Mouse (Mus musculus): ENCODE results near the gene Zranb1. TPM values are rescaled to one million over a fixed set of nuclear protein-coding genes. Genes with fewer than 3 reads are reported as not detected.

The Zranb1 gene
- total RNA-seq, 2 experiments from 2014 or later: 29.7 to 35.5 TPM

DNA sequence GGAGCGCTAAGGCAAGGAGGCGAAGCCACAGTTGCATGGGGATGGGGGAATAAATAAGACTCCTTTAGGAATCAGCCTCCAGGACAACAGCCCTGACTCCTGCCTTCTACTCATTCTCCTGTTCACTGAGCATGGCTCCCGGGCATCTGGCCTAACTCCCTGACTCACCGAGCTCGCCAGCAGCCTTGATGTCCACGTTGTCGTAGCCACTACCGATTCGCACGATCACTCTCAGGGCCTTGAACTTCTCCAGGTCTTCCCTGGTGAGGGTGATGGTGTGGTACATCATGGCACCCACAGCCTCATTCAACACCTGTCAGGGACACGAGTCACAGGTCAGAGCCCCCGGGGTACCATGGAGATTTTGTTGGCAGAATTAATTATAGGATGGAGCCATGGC, 67.7 kb downstream of the Zranb1 start:
- DNase-seq (ENCODE audit: low spot score in 2 of 2): no peak

DNA sequence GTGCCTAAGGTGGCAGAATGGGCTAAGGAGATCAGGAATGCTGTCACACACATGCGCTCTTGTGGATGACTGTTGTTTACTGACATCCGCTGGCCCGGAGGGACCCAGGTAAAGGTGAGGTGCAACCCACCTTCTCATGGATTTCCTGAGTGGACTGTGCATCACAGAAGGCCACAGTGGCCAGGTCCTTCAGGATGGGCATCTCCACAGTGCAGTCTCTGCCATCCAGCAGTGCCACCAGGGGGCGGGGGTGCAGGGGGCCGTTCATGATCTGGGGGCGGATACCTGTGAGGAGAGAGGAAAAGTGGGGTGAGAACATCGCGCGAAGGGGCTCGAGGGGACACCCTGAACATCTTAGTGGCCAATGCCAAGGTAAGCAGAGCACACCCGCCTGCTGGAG, 68.1 kb downstream of the Zranb1 start:
- DNase-seq (ENCODE audit: low spot score in 2 of 2): no peak

DNA sequence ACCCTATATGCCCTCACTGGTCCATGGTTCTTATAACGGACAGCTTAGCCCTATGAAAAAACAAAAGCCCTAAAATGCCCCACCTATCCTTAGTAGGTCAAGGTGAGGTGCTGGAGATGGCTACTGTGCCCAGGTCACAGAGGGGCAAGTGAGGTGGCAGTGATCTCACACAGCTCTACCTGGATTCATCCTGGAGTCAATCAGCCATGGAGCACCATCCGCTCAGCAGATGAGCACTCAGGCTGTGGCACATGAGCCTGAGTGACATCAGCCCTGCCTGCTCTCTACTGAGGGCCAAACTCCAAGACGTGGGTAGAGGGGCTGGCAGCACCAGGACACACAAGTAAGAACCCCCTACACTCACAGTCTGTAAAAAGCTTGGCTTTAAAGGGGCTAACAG, 70.4 kb downstream of the Zranb1 start:
- DNase-seq (ENCODE audit: low spot score in 2 of 2): peak in 1 of 2 experiments; percentile 5

DNA sequence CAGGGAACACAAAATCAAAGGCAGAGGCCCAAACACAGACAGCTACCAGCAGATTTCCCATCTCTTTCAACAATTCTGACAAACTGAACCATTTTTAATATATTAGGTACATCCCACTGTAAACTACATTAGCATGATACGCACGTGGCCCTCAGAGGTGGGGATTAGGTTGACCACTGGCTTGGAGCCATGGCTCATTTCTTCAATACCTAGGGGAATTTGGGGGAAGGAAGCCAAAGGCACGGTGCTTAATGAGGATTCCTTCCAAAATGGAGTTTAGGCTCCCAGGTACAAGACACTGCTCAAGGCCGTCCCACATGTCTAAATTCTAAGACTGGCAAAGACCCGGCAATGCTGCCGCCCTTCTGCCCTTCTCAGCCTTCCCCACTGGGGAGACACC, 71.3 kb downstream of the Zranb1 start:
- no peak for DNase-seq (ENCODE audit: low spot score in 2 of 2)

DNA sequence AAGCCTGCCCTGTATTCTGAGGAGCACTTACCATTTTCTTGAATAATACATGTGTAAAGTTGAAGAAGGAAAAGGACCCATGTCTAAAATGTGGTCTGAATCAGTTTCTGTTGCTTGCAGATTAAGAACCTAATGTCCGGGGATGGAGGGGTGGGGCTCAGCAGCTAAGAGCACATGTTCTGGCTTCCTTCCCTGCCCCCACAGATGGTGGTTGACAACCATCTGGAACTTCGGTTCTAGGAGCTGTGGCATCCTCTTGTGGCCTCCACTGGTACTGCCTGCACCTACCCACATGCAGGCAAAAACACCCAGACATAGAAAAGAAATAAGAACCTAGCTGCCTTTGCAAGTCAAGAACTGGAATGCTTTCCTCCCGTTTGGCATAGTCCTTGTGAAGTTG, 72.5 kb downstream of the Zranb1 start:
- peak; percentile 62 to 84 for DNase-seq (ENCODE audit: low spot score in 2 of 2)

DNA sequence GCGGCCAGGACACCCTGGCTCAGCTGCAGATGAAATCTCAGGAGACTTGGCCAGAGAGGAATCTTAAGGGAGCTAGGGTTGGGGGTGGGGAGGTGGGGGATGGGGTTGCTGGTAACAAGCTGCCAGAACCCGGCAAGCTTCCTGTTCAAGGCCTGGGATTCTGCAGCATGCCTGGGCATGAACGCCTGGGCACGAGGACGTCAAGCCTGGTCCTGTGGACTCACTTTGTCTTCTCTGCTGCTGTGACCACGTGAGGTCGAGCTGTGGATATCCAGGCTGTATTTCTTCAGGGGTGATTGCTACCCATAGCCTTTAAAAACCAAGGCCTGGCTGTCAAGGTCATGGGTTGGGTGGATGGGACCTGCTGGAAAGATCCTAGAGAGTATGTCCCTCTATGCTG, 74.8 kb downstream of the Zranb1 start:
- DNase-seq (ENCODE audit: low spot score in 2 of 2): no peak

DNA sequence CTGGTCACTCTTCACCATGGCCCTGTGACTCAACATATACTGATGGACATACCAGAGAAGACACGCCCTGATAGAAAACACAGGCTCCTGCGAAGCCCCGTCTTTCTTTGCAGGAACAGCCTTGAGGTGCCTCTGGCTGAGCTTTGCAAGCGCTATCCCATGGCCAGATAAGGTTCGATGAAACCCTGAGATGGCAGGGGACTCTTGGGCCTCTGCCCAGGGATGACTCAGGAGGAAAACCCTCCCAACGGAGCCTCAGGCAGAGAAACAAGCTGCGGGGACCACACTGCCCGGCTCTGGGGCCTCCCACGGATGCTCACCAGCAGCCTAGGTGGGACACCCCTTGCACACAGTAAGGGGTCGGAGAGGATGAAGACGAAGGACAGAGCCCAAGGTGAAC, 76.4 kb downstream of the Zranb1 start:
- no peak for DNase-seq (ENCODE audit: low spot score in 2 of 2)

DNA sequence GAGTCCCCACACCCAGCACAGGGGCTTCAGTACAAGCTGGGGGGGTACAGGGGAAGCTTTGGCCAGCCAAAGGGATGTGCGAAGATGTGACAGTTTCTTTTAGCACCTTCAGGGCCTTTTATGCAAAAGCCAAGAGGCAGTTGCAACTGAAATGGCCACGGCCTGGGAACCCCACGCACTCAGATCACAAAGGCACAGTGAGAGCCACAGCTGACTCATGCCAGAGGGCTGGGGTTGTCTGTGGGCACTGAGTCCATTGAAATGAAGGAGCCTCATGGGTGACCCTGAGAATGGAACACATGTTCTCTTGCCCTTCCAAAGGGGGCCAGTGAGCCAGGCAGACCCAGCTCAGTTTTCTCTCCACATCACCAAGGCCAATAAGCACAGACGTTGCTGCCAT, 77.7 kb downstream of the Zranb1 start:
- DNase-seq (ENCODE audit: low spot score in 2 of 2): no peak

DNA sequence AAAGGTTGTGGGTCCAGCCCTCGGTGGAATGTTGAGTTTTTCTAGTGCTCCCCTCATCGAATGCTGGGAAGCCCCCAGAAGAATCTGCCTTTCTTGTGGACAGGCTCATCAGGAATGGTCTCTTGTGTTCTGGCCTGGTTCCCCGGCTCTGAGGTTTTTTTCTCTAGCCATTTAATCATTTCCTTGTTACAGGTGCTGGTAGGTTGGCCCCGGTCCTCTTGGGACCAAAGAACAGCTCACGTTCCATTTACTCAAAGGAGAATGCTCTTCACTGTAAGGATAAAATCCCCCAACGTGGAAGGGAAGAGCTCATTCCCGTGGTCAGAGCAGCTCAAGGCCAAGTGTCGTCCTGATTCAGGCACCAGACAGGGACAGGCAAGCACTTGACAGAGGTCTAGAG, 78.7 kb downstream of the Zranb1 start:
- no peak for DNase-seq (ENCODE audit: low spot score in 2 of 2)

DNA sequence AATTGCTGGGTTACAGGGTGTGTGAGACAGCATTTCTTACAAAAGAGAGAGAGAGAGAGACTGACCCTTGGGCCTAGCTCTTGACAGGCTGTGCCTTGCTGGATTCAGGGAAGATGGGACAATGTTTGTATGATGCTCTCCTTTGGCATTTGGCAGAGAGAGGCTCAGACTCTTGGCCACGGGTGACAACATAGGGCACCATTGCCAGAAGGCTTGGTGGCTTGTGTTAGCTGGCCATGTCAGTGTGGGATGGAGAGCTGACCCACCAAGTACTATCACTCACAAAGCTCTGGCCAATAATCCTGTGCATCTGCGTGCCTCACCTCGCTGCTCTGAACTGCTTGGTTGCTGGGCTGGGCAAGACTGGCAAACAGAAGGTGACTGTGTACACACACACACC, 79.5 kb downstream of the Zranb1 start:
- DNase-seq (ENCODE audit: low spot score in 2 of 2): no peak

DNA sequence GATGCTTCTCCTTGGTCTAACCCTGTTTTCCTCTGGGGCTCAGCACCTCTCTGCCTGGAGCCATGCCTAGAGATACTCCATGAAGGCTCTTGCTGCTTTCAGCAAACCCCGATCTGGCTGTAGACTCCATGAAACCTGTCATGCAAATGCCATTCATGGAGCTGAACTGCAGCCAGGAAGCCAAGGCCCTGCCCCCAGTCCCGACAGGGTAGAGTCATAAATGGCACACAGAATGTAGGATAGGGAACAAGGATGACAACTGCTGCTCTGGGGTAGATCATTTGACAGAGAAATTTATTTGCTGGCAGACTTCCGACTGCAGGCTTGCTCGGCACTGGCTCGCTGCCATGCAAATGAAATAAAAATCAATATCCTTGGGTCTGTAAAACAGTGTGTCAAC, 80.2 kb downstream of the Zranb1 start:
- DNase-seq (ENCODE audit: low spot score in 2 of 2): peak in 1 of 2 experiments; percentile 34

DNA sequence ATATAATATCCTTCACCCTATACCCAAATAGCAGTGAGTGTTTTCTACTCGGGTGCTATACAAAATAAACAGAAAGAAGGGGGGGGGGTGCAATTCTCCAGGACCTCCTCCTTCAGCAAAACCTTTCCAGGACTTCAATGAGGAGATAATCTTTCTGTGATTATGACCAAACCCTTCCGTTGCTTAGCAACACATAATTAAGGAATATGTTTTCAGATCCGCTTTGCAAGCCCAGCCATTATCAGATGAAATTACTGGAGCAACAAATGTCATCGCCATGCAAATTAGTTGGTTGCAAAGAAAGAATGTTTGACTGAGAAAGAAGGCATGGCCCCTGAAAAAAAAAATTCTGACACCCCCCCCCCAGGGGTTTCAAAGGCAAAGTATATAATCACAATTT, 80.7 kb downstream of the Zranb1 start:
- DNase-seq (ENCODE audit: low spot score in 2 of 2): no peak

DNA sequence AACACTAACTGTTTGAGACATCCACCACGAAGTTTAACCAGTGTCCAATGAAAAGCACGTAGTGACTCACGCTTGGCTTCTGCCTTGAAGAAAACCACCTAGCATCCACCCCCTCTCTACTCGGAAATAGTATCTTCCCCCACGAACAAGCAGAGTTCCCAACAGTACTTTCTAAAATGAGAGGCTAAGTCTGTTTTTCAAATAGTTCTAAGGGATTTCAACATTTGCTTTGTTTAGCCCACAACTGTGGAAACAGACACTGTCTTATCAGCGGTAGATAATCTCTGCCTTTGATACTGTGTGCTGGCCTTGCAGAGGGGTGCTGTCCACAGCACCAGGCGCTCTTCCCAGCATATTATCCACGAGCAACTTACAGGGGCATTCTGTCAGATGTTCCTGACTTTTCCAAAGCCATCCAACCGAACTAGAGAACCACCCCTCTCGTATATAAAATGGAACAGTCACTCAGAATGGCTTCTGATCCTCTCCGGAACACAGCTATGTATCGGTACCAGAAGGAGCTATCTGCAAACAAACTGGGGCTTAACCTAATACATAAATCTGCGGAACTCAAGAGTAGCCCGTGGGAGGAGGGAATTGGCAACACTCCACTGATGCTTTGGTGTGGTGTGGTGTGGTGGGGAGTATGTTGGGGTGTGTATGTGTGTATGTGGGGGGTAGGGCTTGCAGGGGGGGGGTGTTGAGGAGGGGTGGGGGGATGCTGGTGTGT, 81.9 kb downstream of the Zranb1 start:
- no peak for DNase-seq (ENCODE audit: low spot score in 2 of 2)

DNA sequence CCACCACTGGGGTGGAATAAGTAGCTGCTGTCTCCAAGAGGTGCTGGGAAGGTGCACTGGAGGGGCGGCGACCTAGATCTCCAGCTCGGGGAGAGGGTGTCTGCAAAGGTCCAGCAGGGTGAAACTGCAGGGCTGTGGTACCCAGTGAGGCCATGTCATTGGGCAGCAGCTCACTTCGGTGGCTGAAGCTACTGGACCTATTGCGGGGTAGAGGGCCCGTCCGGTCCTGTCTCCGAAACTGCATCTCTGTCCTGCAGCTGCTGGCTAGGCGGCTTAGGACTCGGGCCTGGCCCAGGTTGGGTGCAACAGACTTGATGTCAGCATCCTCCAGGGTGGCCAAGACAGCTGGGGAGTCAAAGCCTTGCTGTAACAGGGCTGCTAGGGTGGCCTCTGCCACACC, 83.0 kb downstream of the Zranb1 start:
- no peak for DNase-seq (ENCODE audit: low spot score in 2 of 2)

DNA sequence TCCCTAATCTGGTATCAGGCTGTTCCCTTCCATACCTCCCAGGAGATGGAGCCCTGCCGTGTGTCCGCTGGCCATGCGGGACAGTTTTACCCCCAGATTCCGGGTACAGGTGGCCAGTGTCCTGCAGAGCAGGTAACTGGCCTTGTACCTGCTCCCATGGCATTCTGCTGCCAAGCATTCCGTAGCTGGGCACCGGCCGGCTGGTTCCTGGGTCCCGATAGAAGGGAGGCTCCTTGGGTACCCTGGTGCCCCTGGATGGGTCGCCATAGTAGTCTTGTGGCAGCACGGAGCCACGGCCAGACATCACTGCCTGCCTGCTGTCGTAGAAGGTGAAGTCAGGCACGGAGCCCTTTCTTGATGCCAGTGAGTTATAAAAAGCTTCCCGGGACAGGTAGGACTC, 83.7 kb downstream of the Zranb1 start:
- DNase-seq (ENCODE audit: low spot score in 2 of 2): no peak

DNA sequence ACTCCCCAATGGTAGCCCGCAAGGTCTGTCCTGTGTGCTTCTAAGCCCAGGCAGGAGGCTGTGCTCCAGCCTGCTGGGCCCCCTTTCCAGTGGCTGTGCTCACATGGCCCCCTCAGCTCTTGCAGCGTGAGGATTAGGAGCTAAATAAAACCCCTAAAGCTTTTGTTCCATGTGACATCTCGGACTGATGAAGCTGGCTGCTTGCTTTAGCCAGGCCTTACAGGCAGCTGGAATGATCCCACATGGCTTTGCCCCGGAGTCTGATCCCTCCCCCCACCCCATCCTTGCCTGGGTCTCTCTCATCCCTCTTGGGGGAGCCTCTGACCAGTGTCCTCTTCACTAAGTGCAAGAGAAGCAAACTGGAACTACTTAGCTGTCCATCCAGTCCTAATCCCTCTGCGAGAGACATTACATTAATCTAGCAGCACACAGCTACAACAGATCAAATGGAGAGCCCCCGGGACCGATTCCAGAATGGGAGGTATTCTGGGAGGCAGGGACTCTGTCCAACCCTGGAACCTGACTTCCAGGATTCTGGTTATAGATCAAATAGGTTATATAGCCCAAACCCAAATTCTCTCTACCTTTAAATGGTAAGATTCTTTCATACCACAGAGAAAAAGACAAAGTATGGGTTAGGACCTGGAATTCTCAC, 84.6 kb downstream of the Zranb1 start:
- peak in 1 of 2 experiments; percentile 28 for DNase-seq (ENCODE audit: low spot score in 2 of 2)

DNA sequence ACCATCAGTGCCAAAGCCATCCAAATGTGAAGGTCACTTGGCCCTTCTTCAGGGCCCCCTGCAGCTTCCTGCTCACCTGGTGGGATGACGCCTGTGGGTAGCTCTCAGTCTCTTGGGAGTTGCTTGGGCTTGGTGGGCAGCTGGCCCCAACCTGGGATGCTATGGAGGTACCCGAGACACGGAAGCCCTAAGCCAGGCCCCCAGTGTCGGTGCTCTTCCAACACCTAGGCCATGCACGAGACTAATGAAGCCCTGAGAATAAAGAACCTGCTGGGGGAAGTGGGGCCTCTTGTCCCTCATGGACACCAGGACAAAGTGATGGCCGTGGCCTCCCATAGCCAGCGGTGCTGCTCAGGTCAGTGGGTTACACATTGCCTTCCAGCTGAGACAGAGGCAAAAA, 88.0 kb downstream of the Zranb1 start:
- DNase-seq (ENCODE audit: low spot score in 2 of 2): no peak

DNA sequence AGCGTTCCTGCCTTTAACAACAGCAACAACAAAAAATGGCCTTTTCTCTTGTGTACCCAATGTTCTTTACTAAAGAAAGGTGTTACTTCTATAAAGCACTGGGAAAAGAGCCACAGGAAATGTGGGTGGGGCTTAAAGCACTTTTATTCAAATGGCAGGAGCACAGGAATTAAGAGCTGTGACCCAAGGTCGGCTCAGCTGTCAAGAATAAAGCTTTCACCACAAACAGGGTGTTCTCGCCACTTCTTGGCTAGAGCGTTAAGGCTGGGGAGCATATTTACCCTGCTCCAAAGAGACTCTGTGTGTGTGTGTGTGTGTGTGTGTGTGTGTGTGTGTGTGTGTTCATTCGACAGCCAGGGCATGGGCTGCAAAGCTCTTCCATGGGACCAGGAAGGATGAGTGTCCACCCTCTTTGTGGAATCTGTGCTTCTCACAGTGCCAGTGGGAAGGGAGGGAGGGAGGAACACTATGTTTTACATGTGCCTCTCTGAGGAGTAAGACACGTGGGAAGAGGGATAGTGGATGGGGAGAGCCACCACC, 88.6 kb downstream of the Zranb1 start:
- no peak for DNase-seq (ENCODE audit: low spot score in 2 of 2)

DNA sequence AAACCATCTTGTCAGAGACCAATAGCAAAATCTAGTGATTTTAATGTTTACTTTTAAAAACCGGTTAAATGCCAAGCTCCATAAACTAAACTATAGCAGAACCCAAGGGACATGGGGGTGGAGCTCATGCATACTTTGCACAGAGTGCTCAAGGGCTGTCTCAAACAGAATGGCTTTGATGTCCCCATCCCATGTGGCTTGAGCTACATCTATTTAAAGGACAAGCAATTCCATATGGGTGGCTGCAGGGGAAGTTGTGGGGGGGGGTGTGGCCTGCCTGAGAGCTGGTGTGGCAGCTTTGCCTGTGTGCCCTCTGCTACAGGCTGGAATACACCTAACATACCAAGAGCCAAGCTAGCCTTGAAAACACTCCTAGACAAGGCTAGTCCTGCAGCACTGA, 93.8 kb downstream of the Zranb1 start:
- DNase-seq (ENCODE audit: low spot score in 2 of 2): no peak

DNA sequence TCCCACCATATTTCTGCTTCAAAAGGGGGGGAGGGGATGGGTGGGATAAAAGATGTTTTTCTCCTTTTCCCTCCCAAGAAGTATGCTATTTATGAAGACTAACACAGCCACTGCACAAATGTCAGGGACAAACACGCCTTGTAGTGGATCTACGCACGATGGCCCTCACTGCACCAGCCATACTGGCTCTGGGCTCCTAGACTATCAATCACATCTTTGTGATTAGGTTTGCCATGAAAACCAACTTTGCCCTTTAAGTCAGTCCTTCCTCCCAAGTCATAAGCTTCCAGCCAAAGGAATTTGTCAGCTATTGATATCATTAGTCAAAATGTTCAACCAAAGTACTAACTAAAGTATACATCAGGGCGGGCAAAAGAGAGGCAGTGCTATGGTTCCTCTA, 97.0 kb downstream of the Zranb1 start:
- no peak for DNase-seq (ENCODE audit: low spot score in 2 of 2)

DNA sequence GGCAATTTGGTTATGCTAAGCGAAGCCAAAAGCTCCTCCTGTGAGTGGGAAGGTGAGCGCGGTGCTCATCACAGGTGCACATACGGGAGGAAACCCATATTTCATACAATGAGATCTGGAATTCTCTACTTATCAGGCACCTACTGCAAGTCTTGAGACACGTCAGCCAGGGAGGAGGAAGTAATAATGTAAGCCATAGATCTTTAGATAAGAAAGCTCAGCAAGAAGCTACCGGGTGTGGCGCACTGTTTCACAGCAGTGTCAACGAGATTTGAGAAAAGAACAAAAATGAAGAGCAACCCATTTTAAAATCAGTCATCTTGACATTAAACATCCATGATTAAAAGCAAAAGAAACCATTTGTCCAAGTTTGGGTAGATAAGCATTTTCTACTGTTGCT, 98.1 kb downstream of the Zranb1 start:
- no peak for DNase-seq (ENCODE audit: low spot score in 2 of 2)

DNA sequence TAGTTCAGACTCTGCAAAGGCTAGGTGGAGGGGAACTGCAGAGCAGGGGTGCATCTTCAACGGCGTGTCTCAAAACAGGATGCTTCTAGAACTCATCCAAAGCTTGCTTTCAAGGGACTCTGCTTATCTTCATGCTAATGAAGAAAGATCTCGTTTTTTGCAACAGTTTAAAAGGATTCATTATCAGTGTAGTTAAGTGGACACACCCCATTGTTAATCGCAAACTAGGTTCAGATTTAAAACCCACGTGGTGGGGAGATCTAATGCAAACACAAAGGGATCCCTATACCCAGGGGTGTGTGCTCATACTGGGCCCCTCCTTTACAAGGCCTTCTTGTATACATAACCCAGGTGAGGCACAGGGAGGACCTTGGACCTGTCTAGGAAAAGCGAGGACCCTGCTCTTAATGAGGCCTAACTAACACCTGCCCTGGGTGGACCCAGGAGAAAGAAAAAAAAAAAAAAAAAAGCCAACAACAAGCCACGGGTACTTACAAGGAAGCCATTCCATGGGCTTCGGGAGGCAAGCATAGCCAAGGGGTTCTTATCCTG, 98.6 kb downstream of the Zranb1 start:
- DNase-seq (ENCODE audit: low spot score in 2 of 2): no peak

All from gastrocnemius, postnatal 4 days (tissue).